Mouse (Mus musculus) liver, postnatal 0 days (tissue): Measurements from ENCODE around the gene Amdhd1. TPM values are rescaled to one million over a fixed set of nuclear protein-coding genes. Genes with fewer than 3 reads are reported as not detected.

Experiments used
- ATAC-seq: fragments of 200-750 bp; cut with Nextera tagmentation; 2 replicates; pipeline ENCODE4 v1.8.0; 2017; ENCODE audit warnings: mild to moderate bottlenecking, moderate library complexity
- DNase-seq: peaks from one replicate; pipeline ENCODE4 v3.0.0-alpha.2; 2016
- H3K27ac ChIP-seq: fragments of 300-500 bp; sonication (generic); 2 replicates; pipeline ENCODE4 v1.5.1; 2014; ENCODE audit warnings: antibody characterized with exemption, moderate library complexity, mild to moderate bottlenecking, low read depth
- H3K27me3 ChIP-seq: fragments of 300-500 bp; sonication (generic); 2 replicates; pipeline ENCODE4 v1.6.1; 2014; ENCODE audit warnings: low read length, control low read depth, mixed read lengths; ENCODE audit not compliant: insufficient read depth
- H3K36me3 ChIP-seq: fragments of 300-500 bp; sonication (generic); replicated peaks from 2 replicates; pipeline ENCODE4 v1.6.1; 2014; ENCODE audit warnings: mild to moderate bottlenecking, control low read depth, low read length, moderate library complexity, mixed read lengths; ENCODE audit not compliant: insufficient read depth
- H3K4me1 ChIP-seq: fragments of 300-500 bp; sonication (generic); 2 replicates; pipeline ENCODE4 v1.6.1; 2014; ENCODE audit warnings: antibody characterized with exemption, mild to moderate bottlenecking, control low read depth; ENCODE audit not compliant: insufficient read depth
- H3K4me2 ChIP-seq: fragments of 300-500 bp; sonication (generic); 2 replicates; pipeline ENCODE4 v1.6.1; 2014; ENCODE audit warnings: low read depth, mild to moderate bottlenecking, low read length, moderate library complexity, mixed read lengths
- H3K4me3 ChIP-seq: fragments of 300-500 bp; sonication (generic); 2 replicates; pipeline ENCODE4 v1.5.1; 2014; ENCODE audit warnings: low read depth, low read length
- H3K9ac ChIP-seq: fragments of 300-500 bp; sonication (generic); replicated peaks from 2 replicates; pipeline ENCODE4 v1.6.1; 2014; ENCODE audit warnings: mild to moderate bottlenecking, moderate library complexity
- H3K9me3 ChIP-seq: fragments of 300-500 bp; sonication (generic); 2 replicates; pipeline ENCODE4 v1.6.1; 2016; ENCODE audit warnings: mild to moderate bottlenecking, control low read depth, low read length, mixed read lengths
- CTCF ChIP-seq: sonication (generic); IDR thresholded peaks from 2 replicates; pipeline ENCODE4 v1.5.1; 2016; ENCODE audit warnings: antibody characterized with exemption, low read depth
- EP300 ChIP-seq: IDR thresholded peaks from 2 replicates; pipeline ENCODE4 v1.6.1; 2016; ENCODE audit warnings: antibody characterized with exemption, low read depth, mild to moderate bottlenecking
- WGBS: fragments of 180-500 bp; shearing (Covaris S2); extraction: QIAGEN DNeasy Blood & Tissue Kit; methylation state at CpG from one replicate; pipeline ENCODE4 v1.1.7; 2014; ENCODE audit not compliant: insufficient replicate concordance; 5-methylcytosine and 5-hydroxymethylcytosine counted together
- polyA plus RNA-seq: library from polyadenylated mRNA; unstranded; fragments of >200 nt; fragmentation: Nextera tagmentation; extraction: Ambion mirVana; gene quantifications from 2 replicates; pipeline ENCODE4 v1.2.1, GENCODE M21; 2015

Amdhd1 gene
- polyA plus RNA-seq, 1 experiment from 2014 or later: 80.3 TPM

- DNase-seq (no peak), ATAC-seq (no peak)
- Histone ChIP-seq H3K9ac (no peak overlapping the region), H3K27ac (no peak overlapping the region), H3K9me3 (no peaks in the 10 kb centered on the region), H3K4me2 (no peak overlapping the region), H3K4me3 (no peak overlapping the region), H3K36me3 (no peaks in the 10 kb centered on the region), H3K4me1 (peaks cover 9% of the 10 kb centered on the region), H3K27me3 (no peaks in the 10 kb centered on the region)
- TF ChIP-seq EP300 (no peak), CTCF (no peak)
- WGBS: 53% methylated on average over 4 of the region's 4 CpGs
Measured at GRCm38 (mm10) chr10:93542356-93542755, 2.5 kb upstream of the Amdhd1 start.

DNA sequence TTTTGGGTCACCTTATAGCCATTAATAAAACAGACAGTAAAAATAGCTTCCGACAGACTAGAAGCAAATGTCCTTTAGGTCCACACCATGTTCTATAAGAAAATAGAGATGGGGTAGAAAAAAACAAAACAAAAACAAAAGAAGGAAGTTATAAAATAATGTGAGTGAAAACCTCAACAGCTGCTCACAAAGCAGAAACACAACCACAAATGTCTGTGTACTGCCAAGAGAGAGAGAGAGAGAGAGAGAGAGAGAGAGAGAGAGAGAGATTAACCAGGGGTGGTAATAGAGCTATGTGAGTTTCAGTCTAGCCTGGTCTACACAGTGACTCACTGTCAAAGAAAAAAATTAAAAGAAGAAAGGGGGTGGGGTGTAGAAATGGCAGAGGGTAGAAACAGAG lies 1.8 kb upstream of the Amdhd1 start:
- WGBS: 76% methylated on average over 1 of the region's 1 CpGs
- no peak for TF ChIP-seq CTCF
- TF ChIP-seq EP300: no peak
- H3K4me3 ChIP-seq: no peak overlapping the region
- H3K4me1 ChIP-seq: peaks cover 9% of the 10 kb centered on the region
- no peak overlapping the region for H3K4me2 ChIP-seq
- H3K9me3 ChIP-seq: no peaks in the 10 kb centered on the region
- no peaks in the 10 kb centered on the region for H3K36me3 ChIP-seq
- H3K27me3 ChIP-seq: no peaks in the 10 kb centered on the region
- H3K9ac ChIP-seq: no peak overlapping the region
- 0 out of 2 replicates have a peak overlapping the region, but pooled peaks have one; percentile 11 for H3K27ac ChIP-seq
- no peak for DNase-seq
- no peak for ATAC-seq

GRCm38 (mm10) chr10:93540431-93541210 lies 788 bp upstream of the Amdhd1 start, which contains the start of gene Ccdc38:
TSS of gene Ccdc38 (plus strand) at chr10:93540632.
- no peaks in the 10 kb centered on the region for H3K9me3 ChIP-seq
- H3K4me2 ChIP-seq: peak within 1 kb of the TSS; percentile 77
- peak within 1 kb of the TSS; percentile 63 for H3K9ac ChIP-seq
- H3K27me3 ChIP-seq: no peaks in the 10 kb centered on the region
- ATAC-seq (no peak), DNase-seq (peak; percentile 38)
- WGBS: 52% methylated on average over 17 of the region's 17 CpGs
- H3K27ac ChIP-seq: peak within 1 kb of the TSS; percentile 82
- peak within 1 kb of the TSS; percentile 57 for H3K4me3 ChIP-seq
- no peaks in the 10 kb centered on the region for H3K36me3 ChIP-seq
- peaks cover 9% of the 10 kb centered on the region for H3K4me1 ChIP-seq
- no peak for TF ChIP-seq CTCF
- no peak for TF ChIP-seq EP300

GRCm38 (mm10) chr10:93538818-93539217 lies 1.0 kb downstream of the Amdhd1 start:
- H3K9ac ChIP-seq: no peak overlapping the region
- H3K4me2 ChIP-seq: peak overlapping the region; percentile 27; the same call in 1 of the 2 replicates
- ATAC-seq (peak; percentile 50), DNase-seq (peak; percentile 36)
- no peaks in the 10 kb centered on the region for H3K9me3 ChIP-seq
- H3K27me3 ChIP-seq: no peaks in the 10 kb centered on the region
- H3K36me3 ChIP-seq: no peaks in the 10 kb centered on the region; the same call in 1 of the 2 replicates
- no peak overlapping the region for H3K4me3 ChIP-seq
- WGBS: 55% methylated on average over 6 of the region's 6 CpGs
- peaks cover 9% of the 10 kb centered on the region for H3K4me1 ChIP-seq
- peak overlapping the region; percentile 82 for H3K27ac ChIP-seq
- TF ChIP-seq CTCF (no peak), EP300 (no peak)

DNA sequence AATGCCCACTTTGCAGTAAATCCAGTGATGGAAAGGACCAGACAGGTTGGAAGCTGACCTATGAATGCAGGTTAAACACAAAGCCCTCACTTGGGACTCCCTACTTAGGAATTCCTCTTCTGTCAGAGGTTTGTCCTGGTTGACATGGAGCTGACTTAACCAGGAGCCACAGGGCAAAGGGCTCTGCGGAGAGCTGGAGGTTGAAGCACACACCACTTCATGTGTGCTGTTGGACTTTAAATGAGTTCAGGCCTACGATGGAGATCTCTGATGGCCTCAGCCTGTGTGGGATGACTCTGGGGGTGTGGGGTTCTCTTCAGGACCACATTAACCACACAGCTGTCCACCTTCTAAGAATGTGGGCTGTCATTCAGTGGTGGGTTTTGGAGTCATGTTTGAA lies 1.5 kb downstream of the Amdhd1 start:
- peak overlapping the region; percentile 51; the same call in 1 of the 2 replicates for H3K9ac ChIP-seq
- no peaks in the 10 kb centered on the region for H3K27me3 ChIP-seq
- WGBS: 63% methylated on average over 2 of the region's 2 CpGs
- no peak overlapping the region for H3K4me3 ChIP-seq
- no peak for ATAC-seq
- DNase-seq: no peak
- H3K4me2 ChIP-seq: peak overlapping the region; percentile 27
- H3K9me3 ChIP-seq: no peaks in the 10 kb centered on the region
- peaks cover 9% of the 10 kb centered on the region for H3K4me1 ChIP-seq
- peak overlapping the region; percentile 82 for H3K27ac ChIP-seq
- no peaks in the 10 kb centered on the region; the same call in 1 of the 2 replicates for H3K36me3 ChIP-seq
- no peak for TF ChIP-seq EP300
- TF ChIP-seq CTCF: no peak

- no peak for DNase-seq
- Histone ChIP-seq H3K9me3 (no peaks in the 10 kb centered on the region), H3K27me3 (no peaks in the 10 kb centered on the region), H3K9ac (no peak overlapping the region), H3K36me3 (peaks cover 5% of the 10 kb centered on the region), H3K27ac (peak overlapping the region; percentile 76), H3K4me1 (peaks cover 10% of the 10 kb centered on the region), H3K4me3 (no peak overlapping the region), H3K4me2 (no peak overlapping the region)
- no peak for TF ChIP-seq EP300
- TF ChIP-seq CTCF: no peak
- ATAC-seq: peak; percentile 73
- WGBS: 49% methylated on average over 1 of the region's 1 CpGs
Measured at GRCm38 (mm10) chr10:93525329-93525728, 14.5 kb downstream of the Amdhd1 start.
